Mouse (Mus musculus) kidney, postnatal 0 days (tissue): ENCODE measurements around the gene Cnnm2. TPM values are rescaled to one million over a fixed set of nuclear protein-coding genes. Genes with fewer than 3 reads are reported as not detected.

Source experiments
- ATAC-seq: fragments of 200-750 bp; cut with Nextera tagmentation; replicated peaks from 2 replicates; pipeline ENCODE4 v1.8.0; 2017; ENCODE audit warnings: low read depth, moderate number of reproducible peaks, moderate TSS enrichment, moderate library complexity; ENCODE audit not compliant: low FRiP score
- DNase-seq: peaks from one replicate; pipeline ENCODE4 v3.0.0-alpha.2; 2016; ENCODE audit warnings: low spot score
- H3K27ac ChIP-seq: fragments of 300-500 bp; sonication (generic); 2 replicates; pipeline ENCODE4 v1.5.1; 2014; ENCODE audit warnings: mild to moderate bottlenecking
- H3K27me3 ChIP-seq: fragments of 300-500 bp; sonication (generic); 2 replicates; pipeline ENCODE4 v1.6.1; 2014; ENCODE audit warnings: low read length, mixed read lengths; ENCODE audit not compliant: insufficient read depth
- H3K36me3 ChIP-seq: fragments of 300-500 bp; sonication (generic); 2 replicates; pipeline ENCODE4 v1.6.1; 2014; ENCODE audit warnings: low read length, mixed read lengths; ENCODE audit not compliant: insufficient read depth
- H3K4me1 ChIP-seq: fragments of 300-500 bp; sonication (generic); replicated peaks from 2 replicates; pipeline ENCODE4 v1.6.1; 2014; ENCODE audit warnings: antibody characterized with exemption, low read length, mixed read lengths; ENCODE audit not compliant: insufficient read depth
- H3K4me2 ChIP-seq: fragments of 300-500 bp; sonication (generic); 2 replicates; pipeline ENCODE4 v1.6.1; 2014; ENCODE audit warnings: mild to moderate bottlenecking, low read length, moderate library complexity, mixed read lengths
- H3K4me3 ChIP-seq: fragments of 300-500 bp; sonication (generic); replicated peaks from 2 replicates; pipeline ENCODE4 v1.5.1; 2014; ENCODE audit warnings: low read depth, low read length
- H3K9ac ChIP-seq: fragments of 300-500 bp; sonication (generic); 2 replicates; pipeline ENCODE4 v1.6.1; 2014; ENCODE audit warnings: low read depth, low read length
- H3K9me3 ChIP-seq: fragments of 300-500 bp; sonication (generic); replicated peaks from 2 replicates; pipeline ENCODE4 v1.6.1; 2016; ENCODE audit warnings: low read length, inconsistent platforms, mixed read lengths
- CTCF ChIP-seq: IDR thresholded peaks from 2 replicates; pipeline ENCODE4 v1.5.1; 2016; ENCODE audit warnings: antibody characterized with exemption, low read depth, mild to moderate bottlenecking, moderate library complexity
- WGBS: fragments of 180-500 bp; shearing (Covaris S2); extraction: QIAGEN DNeasy Blood & Tissue Kit; methylation state at CpG from one replicate; pipeline ENCODE4 v1.1.7; 2014; 5-methylcytosine and 5-hydroxymethylcytosine counted together
- polyA plus RNA-seq: library from polyadenylated mRNA; unstranded; fragments of >200 nt; fragmentation: Nextera tagmentation; extraction: Ambion mirVana; gene quantifications from 2 replicates; pipeline ENCODE4 v1.2.1, GENCODE M21; 2015

Cnnm2 gene
- polyA plus RNA-seq, 1 experiment from 2014 or later: 11.0 TPM

- H3K27ac ChIP-seq: no peak overlapping the region
- no peak overlapping the region for H3K4me2 ChIP-seq
- TF ChIP-seq CTCF: no peak
- H3K4me1 ChIP-seq: no peaks in the 10 kb centered on the region
- H3K4me3 ChIP-seq: no peak overlapping the region
- no peak for ATAC-seq
- no peaks in the 10 kb centered on the region for H3K9me3 ChIP-seq
- H3K27me3 ChIP-seq: no peaks in the 10 kb centered on the region
- DNase-seq: no peak
- no peaks in the 10 kb centered on the region for H3K36me3 ChIP-seq
- no peak overlapping the region for H3K9ac ChIP-seq
- 83% methylated on average over 6 of the region's 6 CpGs for WGBS
These were observed 159.2 kb downstream of the Cnnm2 start for GRCm38 (mm10) chr19:46920571-46920970.

- Histone ChIP-seq H3K4me1 (0 out of 2 replicates have a peak, but pooled peaks cover 3% of the 10 kb centered on the region), H3K4me3 (no peak overlapping the region), H3K27me3 (no peaks in the 10 kb centered on the region), H3K4me2 (no peak overlapping the region), H3K36me3 (no peaks in the 10 kb centered on the region), H3K9ac (no peak overlapping the region), H3K27ac (peak overlapping the region; percentile 42; the same call in 1 of the 2 replicates), H3K9me3 (no peaks in the 10 kb centered on the region)
- 28% methylated on average over 4 of the region's 4 CpGs for WGBS
- no peak for ATAC-seq
- peak; percentile 20 for DNase-seq
- TF ChIP-seq CTCF: no peak
These were observed 165.0 kb downstream of the Cnnm2 start for GRCm38 (mm10) chr19:46926357-46926756.

GRCm38 (mm10) chr19:46926951-46927350, 165.6 kb downstream of the Cnnm2 start:
- TF ChIP-seq CTCF: no peak
- H3K36me3 ChIP-seq: no peaks in the 10 kb centered on the region
- peak overlapping the region; percentile 48; the same call in 1 of the 2 replicates for H3K27ac ChIP-seq
- H3K4me2 ChIP-seq: no peak overlapping the region
- H3K4me3 ChIP-seq: no peak overlapping the region
- ATAC-seq (no peak), DNase-seq (peak; percentile 67)
- 0 out of 2 replicates have a peak, but pooled peaks cover 3% of the 10 kb centered on the region for H3K4me1 ChIP-seq
- H3K9me3 ChIP-seq: no peaks in the 10 kb centered on the region
- no peaks in the 10 kb centered on the region for H3K27me3 ChIP-seq
- H3K9ac ChIP-seq: no peak overlapping the region
- 40% methylated on average over 5 of the region's 5 CpGs for WGBS

GRCm38 (mm10) chr19:46928136-46928535, 166.7 kb downstream of the Cnnm2 start:
- DNase-seq (no peak), ATAC-seq (no peak)

GRCm38 (mm10) chr19:46929044-46929587, 167.7 kb downstream of the Cnnm2 start:
- ATAC-seq: no peak
- Histone ChIP-seq H3K36me3 (no peaks in the 10 kb centered on the region), H3K9me3 (no peaks in the 10 kb centered on the region), H3K4me1 (0 out of 2 replicates have a peak, but pooled peaks cover 3% of the 10 kb centered on the region), H3K4me3 (no peak overlapping the region), H3K9ac (no peak overlapping the region), H3K4me2 (no peak overlapping the region), H3K27me3 (no peaks in the 10 kb centered on the region), H3K27ac (no peak overlapping the region)
- TF ChIP-seq CTCF: no peak
- peak; percentile 94 for DNase-seq
- 15% methylated on average over 6 of the region's 6 CpGs for WGBS

More at GRCm38 (mm10) chr19:46928136-46928535, 166.7 kb downstream of the Cnnm2 start:
- TF ChIP-seq CTCF: no peak
- Histone ChIP-seq H3K27me3 (no peaks in the 10 kb centered on the region), H3K27ac (no peak overlapping the region), H3K9me3 (no peaks in the 10 kb centered on the region), H3K9ac (no peak overlapping the region), H3K36me3 (no peaks in the 10 kb centered on the region), H3K4me3 (no peak overlapping the region), H3K4me1 (0 out of 2 replicates have a peak, but pooled peaks cover 3% of the 10 kb centered on the region), H3K4me2 (no peak overlapping the region)
- WGBS: 58% methylated on average over 4 of the region's 4 CpGs

Other genes with a start within 250 kb of the Cnnm2 start
- gene Arl3, start 188.4 kb upstream of the Cnnm2 start, polyA plus RNA-seq: 96.6 and 105 TPM in 2 replicates
- gene Sfxn2, start 188.2 kb upstream of the Cnnm2 start, polyA plus RNA-seq: 47.1 and 50.0 TPM in 2 replicates
- gene Wbp1l, start 162.5 kb upstream of the Cnnm2 start, polyA plus RNA-seq: 35.6 and 39.9 TPM in 2 replicates
- gene Cyp17a1, start 88.4 kb upstream of the Cnnm2 start, polyA plus RNA-seq: not detected in 2 replicates
- gene Borcs7, start 71.7 kb upstream of the Cnnm2 start, polyA plus RNA-seq: 21.3 TPM in 2 replicates
- gene As3mt, start 54.1 kb upstream of the Cnnm2 start, polyA plus RNA-seq: 59.4 and 65.0 TPM in 2 replicates